Mouse (Mus musculus) liver, adult 2 months (tissue): ENCODE measurements around the gene Vmn1r171.

Source experiments
- CTCF ChIP-seq: fragments of 200-500 bp; IDR thresholded peaks from 2 replicates; pipeline ENCODE4 v1.5.1; 2011; ENCODE audit warnings: low read depth, low read length, control low read depth
- POLR2A ChIP-seq: fragments of 200-500 bp; IDR thresholded peaks from 2 replicates; pipeline ENCODE4 v1.6.1; 2011; ENCODE audit warnings: low read length, control low read depth; ENCODE audit not compliant: insufficient read depth; ENCODE audit errors: extremely low read depth

DNA sequence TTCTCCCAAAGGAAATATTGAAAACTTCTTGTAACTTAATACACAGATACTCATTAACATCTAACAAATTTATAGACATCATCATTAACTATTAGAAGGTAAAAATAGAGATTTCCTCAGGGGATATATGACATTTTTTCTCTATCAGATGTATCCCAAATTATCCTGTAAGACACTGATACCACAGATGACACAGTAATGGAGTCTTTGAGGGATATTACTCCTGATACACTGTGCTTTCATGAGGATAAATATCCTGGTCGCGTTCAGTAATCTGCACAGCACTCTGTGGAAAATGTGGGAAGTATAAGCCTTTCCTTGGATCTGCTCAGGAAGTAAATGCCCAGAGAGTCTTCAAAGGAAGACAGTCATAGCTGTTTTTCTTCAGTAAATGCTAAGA is 27.5 kb downstream of the Vmn1r171 start, which contains the start of gene Vmn1r172:
- TF ChIP-seq CTCF: no peak
- TF ChIP-seq POLR2A: no peak
